Comparison of ENCODE assay signal across 20 mouse cellular contexts in genomic region chr9:46819808-46820207, GRCm38 (mm10).
DNase-seq lines count a peak whose midpoint lies in the region; ATAC-seq and TF ChIP-seq lines count a peak whose summit lies in the region.
"Had no signal": no experiment of that assay in that cellular context is flagged by ENCODE, and none has a peak within 500 bp of the region (broad histone marks: within the 10 kb centered on the region; RNA-seq: fewer than 3 reads in every experiment).

No protein-coding gene starts in this region.

- H3K4me2 ChIP-seq in midbrain, embryonic 11.5 days: no peak overlapping the region
- no peak overlapping the region for H3K4me2 ChIP-seq in midbrain, postnatal 0 days (ENCODE audit: low read depth, low read length, poor library complexity, severe bottlenecking)
- H3K4me2 ChIP-seq in limb, embryonic 13.5 days (replicated peaks): 0 out of 2 replicates have a peak overlapping the region, but pooled peaks have one; percentile 3
- H3K4me2 ChIP-seq: liver, embryonic 12.5 days; neural tube, embryonic 15.5 days had no signal

- H3K9me3 ChIP-seq in midbrain, embryonic 11.5 days (ENCODE audit: control insufficient read depth, low read length): no peaks in the 10 kb centered on the region
- H3K9me3 ChIP-seq in midbrain, postnatal 0 days (ENCODE audit: low read length): no peaks in the 10 kb centered on the region
- no peaks in the 10 kb centered on the region for H3K9me3 ChIP-seq in limb, embryonic 13.5 days
- H3K9me3 ChIP-seq: forebrain, embryonic 10.5 days; liver, embryonic 12.5 days; neural tube, embryonic 15.5 days had no signal

- no peak for ATAC-seq in midbrain, embryonic 11.5 days (ENCODE audit: low FRiP score)
- no peak for ATAC-seq in midbrain, postnatal 0 days (ENCODE audit: low FRiP score)
- peak; percentile 75 for ATAC-seq in limb, embryonic 13.5 days (ENCODE audit: low FRiP score, low read depth)
- ATAC-seq in frontal cortex, adult (ENCODE audit: low TSS enrichment): no peak
- ATAC-seq: intestine, embryonic 16.5 days; liver, embryonic 12.5 days had no signal

- intact Hi-C loops in heart, postnatal 25 days (cut with DNase I): loop anchor here (5.0 kb wide), 1 partner anchor 83 kb away; no protein-coding TSS in a partner anchor

- no peak overlapping the region for H3K4me3 ChIP-seq in midbrain, embryonic 11.5 days (ENCODE audit: low read depth, low read length)
- no peak overlapping the region for H3K4me3 ChIP-seq in midbrain, postnatal 0 days (ENCODE audit: low read depth, low read length)
- H3K4me3 ChIP-seq in limb, embryonic 13.5 days: no peak overlapping the region
- H3K4me3 ChIP-seq: forebrain, embryonic 10.5 days; liver, embryonic 12.5 days; myocyte; neural tube, embryonic 15.5 days had no signal

- H3K36me3 ChIP-seq in midbrain, embryonic 11.5 days (ENCODE audit: control insufficient read depth, insufficient read depth, low read length): no peaks in the 10 kb centered on the region
- H3K36me3 ChIP-seq in midbrain, postnatal 0 days (ENCODE audit: insufficient read depth, low read length): no peaks in the 10 kb centered on the region
- no peaks in the 10 kb centered on the region for H3K36me3 ChIP-seq in limb, embryonic 13.5 days
- H3K36me3 ChIP-seq: forebrain, embryonic 10.5 days; liver, embryonic 12.5 days; neural tube, embryonic 15.5 days had no signal

- no peaks in the 10 kb centered on the region for H3K27me3 ChIP-seq in midbrain, embryonic 11.5 days (ENCODE audit: control insufficient read depth, insufficient read depth, low read length)
- no peaks in the 10 kb centered on the region for H3K27me3 ChIP-seq in midbrain, postnatal 0 days (ENCODE audit: insufficient read depth, low read length)
- 0 out of 2 replicates have a peak, but pooled peaks cover 11% of the 10 kb centered on the region for H3K27me3 ChIP-seq in limb, embryonic 13.5 days
- H3K27me3 ChIP-seq: liver, embryonic 12.5 days; neural tube, embryonic 15.5 days had no signal

- no peaks in the 10 kb centered on the region for H3K4me1 ChIP-seq in midbrain, embryonic 11.5 days (ENCODE audit: control insufficient read depth, insufficient read depth, low read length)
- H3K4me1 ChIP-seq in midbrain, postnatal 0 days (ENCODE audit: insufficient read depth, low read length): no peaks in the 10 kb centered on the region
- H3K4me1 ChIP-seq in limb, embryonic 13.5 days: peaks cover 18% of the 10 kb centered on the region
- H3K4me1 ChIP-seq: liver, embryonic 12.5 days had no signal

- no peak for TF ChIP-seq CTCF in midbrain, postnatal 0 days (IDR thresholded peaks at IDR 0.05)

- WGBS in midbrain, embryonic 11.5 days: 66% methylated on average over 7 of the region's 7 CpGs
- 61% methylated on average over 7 of the region's 7 CpGs for WGBS in midbrain, postnatal 0 days
- WGBS in limb, embryonic 13.5 days: 34% methylated on average over 7 of the region's 7 CpGs

- no peak overlapping the region for H3K27ac ChIP-seq in midbrain, embryonic 11.5 days (ENCODE audit: low read depth, low read length)
- no peak overlapping the region for H3K27ac ChIP-seq in midbrain, postnatal 0 days (ENCODE audit: low read depth, low read length)
- peak overlapping the region; percentile 8; the same call in 1 of the 2 replicates for H3K27ac ChIP-seq in limb, embryonic 13.5 days
- H3K27ac ChIP-seq: forebrain, embryonic 10.5 days; liver, embryonic 12.5 days; neural tube, embryonic 15.5 days; stomach, postnatal 0 days had no signal

- no peak overlapping the region for H3K9ac ChIP-seq in midbrain, embryonic 11.5 days (ENCODE audit: low read length)
- H3K9ac ChIP-seq in midbrain, postnatal 0 days (replicated peaks; ENCODE audit: low read length, poor library complexity, severe bottlenecking): no peak overlapping the region
- H3K9ac ChIP-seq in limb, embryonic 13.5 days: no peak overlapping the region
- H3K9ac ChIP-seq: liver, embryonic 12.5 days; neural tube, embryonic 15.5 days had no signal

- DNase-seq in heart, adult 11 months: peak; percentile 45
- DNase-seq in heart, postnatal 25 days (ENCODE audit: low spot score): no peak
- peak; percentile 70 for DNase-seq in midbrain, embryonic 11.5 days (ENCODE audit: low spot score, missing footprints)
- DNase-seq in midbrain, postnatal 0 days (ENCODE audit: low spot score): no peak
- peak; percentile 74 for DNase-seq in retina, postnatal 1 day
- DNase-seq in urinary bladder, postnatal 25 days (ENCODE audit: low spot score): no peak
- DNase-seq: cerebellum, adult 9-10 months; gastrocnemius, postnatal 10 days; heart, adult 18-20 months; kidney, postnatal 14 days; lung, adult 2 months; lung, postnatal 36 days had no signal

Comparison
In these comparisons a context has a peak if more than half of its experiments do, and no peak if none do; other contexts are left out.
1. DNase-seq: peak in heart, adult 11 months (single experiment), midbrain, embryonic 11.5 days (single experiment) and retina, postnatal 1 day (single experiment); none in heart, postnatal 25 days (single experiment), midbrain, postnatal 0 days (single experiment) and urinary bladder, postnatal 25 days (single experiment).